Mouse (Mus musculus) layer of hippocampus, postnatal 36 days (tissue): Measurements from ENCODE around the gene Hhipl1. TPM values are rescaled to one million over a fixed set of nuclear protein-coding genes. Genes with fewer than 3 reads are reported as not detected.
A peak's percentile ranks its signal among the peaks of the same experiment; 100 is the strongest.

ENCODE experiments used
- DNase-seq, 2 experiments: peaks; one replicate each; pipeline ENCODE4 v3.0.0; 2022
- total RNA-seq, 2 experiments: library from RNA; stranded (reverse); gene quantifications; 2 replicates each; pipeline ENCODE4 v1.2.3; 2021

Hhipl1 gene
- total RNA-seq, 2 experiments from 2014 or later: 4.5 to 5.7 TPM

GRCm38 (mm10) chr12:108367909-108368308 lies 61.8 kb downstream of the Hhipl1 start:
- DNase-seq: no peak

- DNase-seq: no peak
Observed at GRCm38 (mm10) chr12:108368921-108369320, 62.9 kb downstream of the Hhipl1 start.

- no peak for DNase-seq
Observed at GRCm38 (mm10) chr12:108370596-108371428, 64.7 kb downstream of the Hhipl1 start, which contains the start of gene Eml1. Gene Eml1 (plus strand): TSS chr12:108370957.

- no peak for DNase-seq
Observed at GRCm38 (mm10) chr12:108371429-108371765, 65.3 kb downstream of the Hhipl1 start.

GRCm38 (mm10) chr12:108372241-108372640 lies 66.2 kb downstream of the Hhipl1 start:
- DNase-seq: no peak

- DNase-seq: no peak
Observed at GRCm38 (mm10) chr12:108373611-108374010, 67.5 kb downstream of the Hhipl1 start.

GRCm38 (mm10) chr12:108374689-108375088 lies 68.6 kb downstream of the Hhipl1 start:
- DNase-seq: no peak

GRCm38 (mm10) chr12:108378379-108379133 lies 72.5 kb downstream of the Hhipl1 start:
- peak; percentile 19 to 33 for DNase-seq

Other genes with a start within 250 kb of the Hhipl1 start
- gene Setd3, start 127.0 kb upstream of the Hhipl1 start, total RNA-seq: 100 to 1,000 TPM; 136 to 150 TPM
- gene Ccnk, start 126.7 kb upstream of the Hhipl1 start, total RNA-seq: 10 to 100 TPM; 26.9 to 31.2 TPM
- gene Ccdc85c, start 30.8 kb upstream of the Hhipl1 start, total RNA-seq: 10 to 100 TPM; 68.1 to 70.0 TPM
- 100 to 1,000 TPM; 168 to 174 TPM for gene Cyp46a1, start 28.1 kb downstream of the Hhipl1 start, total RNA-seq
- 10 to 100 TPM; 46.9 to 58.5 TPM for gene Eml1, start 64.7 kb downstream of the Hhipl1 start, total RNA-seq
- gene Evl, start 248.4 kb downstream of the Hhipl1 start, total RNA-seq: 100 to 1,000 TPM; 191 TPM